Mouse (Mus musculus): ENCODE measurements around the gene Mtch1.
"Not testable (repeated sequence)": the region's sequence is repeated elsewhere in the genome, so short reads cannot be mapped to it uniquely, and the experiment has no call there.

Gene Mtch1

DNA sequence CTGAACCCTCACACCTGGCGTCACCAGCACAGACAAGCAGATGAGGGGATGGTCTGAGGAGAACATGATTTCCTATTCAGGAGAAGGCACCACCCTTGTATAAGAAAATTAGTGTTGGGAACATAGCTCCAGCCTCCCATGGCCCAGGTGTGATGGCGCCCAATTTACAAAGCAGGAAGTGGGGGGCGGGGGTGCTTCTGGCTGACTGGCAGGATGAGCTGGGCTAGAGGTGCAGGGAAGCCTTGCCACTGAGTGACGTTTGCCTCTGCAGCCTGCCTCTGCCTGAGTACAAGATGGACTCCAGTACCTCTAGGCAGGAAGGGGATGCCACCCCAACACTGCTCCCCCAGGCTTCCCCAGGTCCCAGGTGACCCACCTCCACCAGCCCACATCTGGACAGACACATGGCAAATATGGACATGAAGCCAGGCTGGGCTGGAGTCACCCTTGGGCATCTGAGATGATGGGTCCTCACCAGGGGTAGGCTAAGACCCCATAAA, 15.5 kb downstream of the Mtch1 start:
- no peak for DNase-seq (ENCODE audit: low spot score)

DNA sequence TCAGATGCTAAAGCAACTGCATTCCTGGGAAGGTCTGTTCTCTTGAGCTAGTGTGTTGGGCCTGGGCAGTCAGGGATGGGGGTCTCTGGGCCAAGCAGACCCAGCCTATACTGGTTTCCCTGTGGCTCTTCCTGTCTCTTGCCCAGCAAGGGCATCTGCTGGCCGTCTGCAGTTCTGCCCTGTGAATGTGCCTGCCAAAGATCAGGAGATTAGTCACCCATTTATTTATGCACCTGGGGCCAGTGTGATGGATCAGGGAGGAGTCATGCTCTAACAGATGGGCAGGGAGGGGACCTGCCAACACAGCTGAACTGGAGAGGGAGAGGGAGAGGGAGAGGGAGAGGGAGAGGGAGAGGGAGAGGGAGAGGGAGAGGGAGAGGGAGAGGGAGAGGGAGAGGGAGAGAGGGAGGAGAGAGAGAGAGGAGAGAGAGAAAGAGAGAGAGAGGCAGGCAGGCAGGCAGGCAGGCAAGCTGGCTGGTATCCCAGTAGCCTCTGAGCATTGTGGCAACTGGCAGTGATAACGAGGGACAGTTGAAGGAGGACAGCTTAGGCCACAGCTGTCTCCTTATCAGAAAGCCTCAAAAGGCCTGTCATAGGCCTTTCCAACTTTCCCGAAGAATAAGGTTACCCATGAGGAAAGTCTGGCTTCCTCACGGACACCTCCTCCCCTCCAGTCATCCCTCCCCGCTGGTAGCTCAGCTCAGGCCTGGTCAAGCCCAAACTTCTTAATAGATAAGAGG, 16.9 kb downstream of the Mtch1 start:
- DNase-seq (ENCODE audit: low spot score): no peak

DNA sequence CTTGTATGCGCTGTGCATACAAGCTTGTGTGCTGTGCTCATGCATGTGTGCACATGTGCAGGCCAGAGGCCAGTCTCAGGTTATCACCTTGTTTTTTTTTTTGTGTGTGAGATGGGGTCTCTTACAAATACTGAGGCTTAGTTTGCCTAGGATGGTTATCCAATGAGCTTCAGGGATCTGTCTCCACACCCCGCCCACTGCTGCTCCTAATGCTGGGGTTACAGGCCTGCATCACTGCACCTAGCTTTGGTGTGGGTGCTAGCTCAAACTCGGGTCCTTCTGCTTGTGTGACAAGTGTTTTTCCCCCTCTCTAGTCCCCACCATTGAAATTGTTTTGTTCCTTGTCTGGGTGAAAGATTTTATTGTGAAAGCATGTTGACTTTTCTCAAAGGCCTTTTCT, 17.5 kb downstream of the Mtch1 start:
- no peak for DNase-seq (ENCODE audit: low spot score)

- no peak for DNase-seq (ENCODE audit: low spot score)
Measured at GRCm38 (mm10) chr17:29327691-29328090, 20.0 kb downstream of the Mtch1 start.

- no peak for DNase-seq (ENCODE audit: low spot score)
Measured at GRCm38 (mm10) chr17:29326531-29327529, 20.9 kb downstream of the Mtch1 start.

DNA sequence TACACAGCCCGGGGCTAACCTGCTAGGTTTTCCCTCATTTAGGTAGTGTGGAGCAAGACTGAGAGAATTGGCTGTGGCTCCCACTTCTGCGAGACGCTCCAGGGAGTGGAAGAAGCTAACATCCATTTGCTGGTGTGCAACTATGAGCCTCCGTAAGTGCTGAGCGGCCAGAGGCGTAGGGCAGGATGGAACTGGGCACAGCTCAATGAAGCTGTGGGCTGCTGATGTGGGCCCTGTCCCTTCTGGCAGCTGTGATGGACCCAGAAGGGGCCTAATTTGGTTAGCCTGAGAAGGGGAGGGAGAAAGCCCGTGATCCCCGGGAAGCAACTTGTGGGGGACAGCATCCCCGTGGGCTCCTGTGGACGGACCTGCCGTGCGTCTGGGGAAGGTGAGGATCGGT, 21.9 kb downstream of the Mtch1 start:
- no peak for DNase-seq (ENCODE audit: low spot score)

GRCm38 (mm10) chr17:29323625-29324024, 24.1 kb downstream of the Mtch1 start:
- no peak for DNase-seq (ENCODE audit: low spot score)

DNA sequence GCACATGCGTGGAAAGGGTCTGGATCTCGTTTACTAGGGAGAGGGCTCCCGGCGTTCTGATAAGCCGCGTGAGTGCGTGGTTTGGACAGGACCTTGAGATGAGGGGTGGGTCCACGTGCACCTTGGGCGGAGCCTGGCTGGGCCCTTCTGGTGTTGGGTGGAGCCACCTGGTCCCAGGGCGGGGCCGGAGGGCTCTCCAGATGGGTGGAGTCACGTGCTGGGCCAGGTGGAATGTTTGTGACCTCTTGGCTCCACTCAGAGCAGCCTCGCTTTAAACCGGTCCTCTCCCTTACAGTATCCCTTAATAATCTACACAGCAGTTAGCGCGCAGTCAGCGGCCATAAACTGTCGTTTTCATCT, 25.2 kb downstream of the Mtch1 start:
- peak; percentile 75 for DNase-seq (ENCODE audit: low spot score)

- DNase-seq (ENCODE audit: low spot score): no peak
Measured at GRCm38 (mm10) chr17:29321765-29322602, 25.8 kb downstream of the Mtch1 start.

GRCm38 (mm10) chr17:29319881-29320639, 27.7 kb downstream of the Mtch1 start:
- no peak for DNase-seq (ENCODE audit: low spot score)

DNA sequence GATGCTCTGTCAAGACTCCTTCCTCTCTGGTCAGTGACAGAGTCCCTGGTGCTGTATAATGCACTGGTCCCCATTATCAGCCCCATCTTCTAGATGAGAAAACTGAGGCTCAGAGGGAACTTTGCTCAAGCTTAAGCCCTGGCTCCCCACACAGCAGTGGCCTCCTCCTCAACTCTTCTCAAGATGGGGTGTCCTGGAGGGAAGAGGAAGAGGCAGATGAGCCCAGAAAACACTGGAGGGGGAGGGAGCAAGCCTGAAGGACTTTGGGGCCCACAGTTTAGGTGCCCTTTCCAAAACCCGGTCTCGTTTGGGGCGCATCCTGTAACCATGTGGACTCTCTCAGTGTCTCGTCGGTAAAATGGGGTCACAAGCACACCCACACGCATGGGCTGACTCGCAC, 28.3 kb downstream of the Mtch1 start:
- no peak for DNase-seq (ENCODE audit: low spot score)

- no peak for DNase-seq (ENCODE audit: low spot score)
Measured at GRCm38 (mm10) chr17:29318731-29319250, 28.9 kb downstream of the Mtch1 start.

DNA sequence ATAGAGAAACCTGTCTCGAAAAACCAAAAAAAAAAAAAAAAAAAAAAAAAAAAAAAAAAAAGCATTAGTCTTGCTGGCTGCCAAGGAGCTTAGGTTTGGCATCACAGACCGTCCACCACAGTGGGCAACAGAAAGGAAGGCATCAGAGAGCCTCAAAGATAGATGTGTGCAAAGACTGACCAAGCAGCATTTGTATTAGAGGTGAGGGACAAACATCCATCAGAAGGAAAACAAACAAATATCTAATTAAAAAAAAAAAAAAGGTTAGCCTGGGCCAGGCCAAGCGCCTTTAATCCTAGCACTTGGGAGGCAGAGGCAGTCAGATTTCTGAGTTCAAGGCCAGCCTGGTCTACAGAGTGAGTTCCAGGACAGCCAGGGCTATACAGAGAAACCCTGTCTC, 30.4 kb downstream of the Mtch1 start, which contains the start of gene Pi16:
Pi16 (plus strand) TSS at position 301 of the 400 bp plus-strand sequence.
- not testable (repeated sequence) for DNase-seq (ENCODE audit: low spot score)

DNA sequence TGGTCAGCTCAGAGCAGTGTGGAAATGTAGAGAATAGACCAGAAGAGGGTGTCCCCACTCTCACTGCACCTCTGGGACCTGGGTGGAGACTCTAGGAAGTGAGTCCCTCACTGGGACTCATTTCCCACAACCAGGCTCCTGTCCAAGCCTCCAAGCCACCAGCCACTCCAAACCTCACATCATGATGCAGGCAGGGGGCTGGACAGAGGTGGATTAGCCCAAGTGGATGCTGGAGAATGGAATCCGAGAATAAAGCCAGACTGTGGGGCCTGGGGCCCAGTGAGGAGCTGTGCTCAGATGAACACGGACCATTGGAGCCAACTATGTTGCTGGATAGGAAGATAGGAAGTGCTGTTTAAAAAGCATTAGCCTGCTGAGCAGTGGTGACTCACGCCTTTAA, 30.8 kb downstream of the Mtch1 start:
- DNase-seq (ENCODE audit: low spot score): no peak

GRCm38 (mm10) chr17:29315672-29316465, 31.9 kb downstream of the Mtch1 start:
- no peak for DNase-seq (ENCODE audit: low spot score)

GRCm38 (mm10) chr17:29313300-29313699, 34.4 kb downstream of the Mtch1 start:
- no peak for DNase-seq (ENCODE audit: low spot score)

DNA sequence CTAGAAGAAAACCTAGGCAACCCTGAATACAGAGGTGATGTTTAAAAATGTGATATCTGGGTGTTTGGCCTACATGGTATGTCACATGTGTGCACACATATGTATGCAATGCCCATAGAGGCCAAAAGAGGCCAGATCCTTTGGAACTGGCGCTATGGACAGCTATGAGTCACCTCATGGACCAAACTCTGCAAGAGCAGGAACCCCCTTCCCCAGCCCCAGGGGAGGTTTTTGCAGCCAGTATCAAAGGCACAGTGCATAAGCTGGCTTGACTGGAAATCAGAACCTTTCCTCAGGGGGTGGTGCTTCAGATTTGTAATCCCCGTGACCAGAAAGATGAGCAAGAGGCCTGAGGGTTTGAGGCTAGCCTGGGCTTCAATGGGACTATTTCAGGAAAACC, 35.7 kb downstream of the Mtch1 start:
- no peak for DNase-seq (ENCODE audit: low spot score)

GRCm38 (mm10) chr17:29311602-29312001, 36.1 kb downstream of the Mtch1 start:
- DNase-seq (ENCODE audit: low spot score): no peak

- DNase-seq (ENCODE audit: low spot score): no peak
Measured at GRCm38 (mm10) chr17:29310056-29310623, 37.6 kb downstream of the Mtch1 start.

DNA sequence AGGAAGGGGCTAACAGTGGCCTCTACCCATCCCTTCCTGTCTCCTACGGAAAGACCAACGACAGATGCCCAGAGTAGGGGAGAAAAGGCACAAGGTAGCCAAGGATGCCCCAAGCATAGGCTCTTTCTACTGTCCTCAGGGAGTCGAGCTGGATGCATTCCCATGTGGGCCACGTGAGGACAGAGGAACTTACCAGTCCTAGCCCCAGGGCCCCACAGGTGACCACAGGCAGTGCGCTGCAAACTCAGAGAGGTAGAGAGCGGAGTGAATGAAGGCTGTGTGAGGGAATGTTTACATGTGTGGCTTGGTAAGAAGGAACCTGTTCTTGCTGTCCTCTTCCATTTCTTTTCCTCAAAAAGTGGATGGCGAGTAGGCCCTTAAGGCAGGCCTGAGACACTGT, 41.9 kb downstream of the Mtch1 start:
- no peak for DNase-seq (ENCODE audit: low spot score)
